Mouse (Mus musculus): ENCODE results near the gene Myom1.

Myom1 gene

DNA sequence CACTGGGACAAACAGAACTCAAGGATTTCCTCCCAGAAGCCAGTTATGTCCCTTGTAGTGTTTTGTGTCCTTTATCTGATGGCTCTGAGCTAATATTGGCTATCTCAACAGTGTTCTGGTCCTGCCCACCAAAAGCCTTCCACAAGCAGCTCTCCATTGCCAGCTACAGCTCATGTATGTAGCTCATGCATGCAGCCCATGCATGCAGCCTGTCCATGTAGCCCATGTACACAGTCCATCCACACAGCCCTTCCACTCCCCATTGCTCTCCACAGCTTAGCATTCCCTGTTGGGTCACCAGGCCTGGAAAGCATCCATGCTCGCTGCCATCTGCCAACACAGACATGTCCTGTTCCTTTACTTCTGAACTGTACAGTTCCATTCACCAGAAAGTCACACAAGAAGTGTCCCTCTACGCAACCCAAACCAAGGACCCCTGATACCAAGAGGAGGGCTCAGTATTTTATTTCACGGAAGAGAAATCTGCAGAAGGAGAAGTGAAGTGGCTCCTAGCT lies 132.1 kb downstream of the Myom1 start:
- no peak for DNase-seq (ENCODE audit: extremely low spot score, low read depth, low spot score)

DNA sequence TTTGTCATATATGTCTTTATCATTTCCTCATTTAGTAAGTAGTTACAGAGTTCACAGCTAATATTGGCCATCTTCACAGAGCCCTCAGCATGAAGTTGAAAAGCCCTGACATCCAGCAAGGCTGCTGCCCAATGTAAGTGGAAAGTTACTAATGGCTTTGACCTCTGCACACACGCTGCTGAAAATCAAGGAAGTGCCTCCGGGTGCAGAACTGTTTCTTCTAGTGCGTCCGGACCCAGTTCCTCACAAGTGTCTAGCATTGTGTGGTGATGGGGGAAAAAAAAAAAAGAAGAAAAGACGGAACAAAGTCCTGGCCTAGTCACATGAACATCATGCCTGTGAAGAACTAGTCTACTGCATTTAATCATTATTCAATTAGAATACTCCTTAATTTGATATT lies 132.7 kb downstream of the Myom1 start:
- no peak for DNase-seq (ENCODE audit: extremely low spot score, low read depth, low spot score)

DNA sequence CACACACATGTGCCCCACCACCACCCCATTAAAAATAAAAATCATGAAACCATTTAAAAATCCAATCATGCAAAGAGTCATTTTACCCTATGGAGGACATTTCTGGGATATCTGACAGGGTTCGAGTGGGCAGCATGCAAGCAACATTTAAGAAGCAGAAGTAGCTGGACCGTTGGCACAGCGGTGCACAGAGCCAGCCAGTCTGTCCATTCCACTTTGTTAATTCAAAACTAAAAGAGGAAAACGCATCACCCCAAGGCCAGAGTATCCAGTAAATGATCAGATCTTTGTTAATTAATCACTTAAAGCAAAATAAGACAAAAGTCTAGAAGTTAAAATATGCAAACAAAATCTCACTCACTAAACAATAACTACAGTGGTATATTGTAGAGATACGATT lies 133.4 kb downstream of the Myom1 start:
- DNase-seq (ENCODE audit: extremely low spot score, low read depth, low spot score): no peak

DNA sequence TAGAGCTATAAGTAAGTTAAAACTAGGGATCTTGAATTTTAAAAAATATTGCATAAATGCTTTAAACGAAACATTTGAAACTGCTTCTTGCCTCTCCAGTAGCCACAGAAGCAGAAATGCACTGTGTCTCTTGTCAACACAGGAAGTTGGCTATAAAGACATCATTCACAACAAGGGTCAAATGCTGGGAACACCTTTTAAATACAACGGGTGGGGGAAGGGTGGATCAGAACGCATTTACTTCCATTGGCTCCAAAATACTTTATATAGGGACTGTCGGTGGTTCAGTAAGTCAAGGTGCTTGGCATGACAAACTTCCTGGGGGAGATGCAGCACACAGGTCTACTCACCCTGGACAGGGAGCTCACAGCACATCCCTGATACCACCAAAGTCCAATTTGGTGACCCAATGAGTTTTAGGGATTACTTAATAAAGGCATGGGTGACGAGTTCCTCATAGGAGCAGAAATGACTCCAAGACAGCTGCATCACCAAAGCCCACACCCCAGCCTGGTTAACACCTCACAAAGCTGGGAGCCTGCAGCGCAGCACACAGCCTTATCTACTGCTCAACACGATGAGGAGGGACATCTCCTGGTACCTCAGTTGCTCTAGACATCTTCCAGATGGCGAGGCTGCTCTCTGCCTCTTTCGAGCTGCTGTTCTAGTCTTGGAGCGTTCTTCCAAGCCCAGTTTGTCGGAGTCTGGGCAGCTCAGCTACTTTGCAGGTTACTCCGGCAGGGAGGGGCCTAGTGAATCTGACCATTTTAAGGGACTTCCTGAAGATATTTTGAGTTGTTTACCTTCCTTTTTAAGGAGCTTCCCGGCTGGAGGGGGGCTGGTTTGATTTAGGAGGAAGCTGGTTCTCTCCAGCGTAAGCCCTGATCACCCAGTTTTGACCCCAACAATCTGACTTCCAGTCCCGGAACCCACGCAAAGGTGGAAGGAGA lies 134.2 kb downstream of the Myom1 start:
- DNase-seq (ENCODE audit: extremely low spot score, low read depth, low spot score): no peak

DNA sequence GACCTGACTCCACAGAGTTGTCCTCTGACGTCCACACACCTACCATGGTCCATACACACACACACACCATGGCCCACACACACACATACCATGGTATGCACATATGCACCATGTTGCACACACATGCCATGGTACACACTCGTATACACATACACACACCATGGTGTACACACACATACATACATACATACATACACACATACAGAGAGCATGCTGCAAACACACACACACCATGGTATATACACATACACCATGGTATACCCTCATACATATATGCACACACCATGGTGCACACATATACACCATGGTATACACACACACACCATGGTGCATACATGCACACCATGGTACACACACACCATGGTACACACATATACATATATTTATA lies 134.9 kb downstream of the Myom1 start:
- DNase-seq (ENCODE audit: extremely low spot score, low read depth, low spot score): no peak

DNA sequence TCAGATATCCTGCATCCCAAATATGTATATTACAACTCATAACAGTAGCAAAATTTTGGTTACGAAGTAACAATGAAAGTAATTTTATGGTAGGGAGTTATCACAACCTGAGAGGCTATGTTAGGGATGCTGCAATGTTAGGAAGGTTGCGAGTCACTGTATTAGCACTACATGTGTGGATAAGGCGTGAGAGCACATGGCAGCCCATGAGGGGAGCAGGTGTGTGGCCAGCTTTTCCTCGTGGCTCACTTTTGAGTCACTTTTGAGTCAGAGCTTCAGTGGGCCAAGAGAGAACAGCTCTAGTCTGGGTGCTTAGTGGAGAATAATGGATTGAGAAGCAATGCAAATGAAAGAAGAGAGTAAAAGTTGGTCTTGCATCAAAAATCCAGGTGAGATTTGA lies 139.6 kb downstream of the Myom1 start:
- no peak for DNase-seq (ENCODE audit: extremely low spot score, low read depth, low spot score)

DNA sequence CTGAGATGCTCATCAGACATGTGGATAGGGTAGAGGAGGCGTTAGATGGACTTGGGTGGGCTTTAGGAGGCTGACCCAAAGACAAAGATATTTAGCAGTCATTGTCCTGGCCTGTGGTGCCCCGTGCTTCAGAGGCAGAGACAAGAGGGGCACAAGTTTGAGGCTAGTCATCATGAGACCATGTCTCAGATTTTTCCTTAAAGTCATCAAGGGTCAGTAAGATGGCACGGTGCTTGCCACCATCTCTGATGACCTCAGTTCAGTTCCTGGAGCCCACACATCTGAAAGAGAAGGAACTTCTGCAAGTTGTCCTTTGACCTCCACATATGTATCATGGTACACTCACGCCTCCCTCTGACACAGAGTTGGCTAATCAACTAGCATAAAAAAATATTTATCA lies 140.7 kb downstream of the Myom1 start:
- DNase-seq (ENCODE audit: extremely low spot score, low read depth, low spot score): no peak

DNA sequence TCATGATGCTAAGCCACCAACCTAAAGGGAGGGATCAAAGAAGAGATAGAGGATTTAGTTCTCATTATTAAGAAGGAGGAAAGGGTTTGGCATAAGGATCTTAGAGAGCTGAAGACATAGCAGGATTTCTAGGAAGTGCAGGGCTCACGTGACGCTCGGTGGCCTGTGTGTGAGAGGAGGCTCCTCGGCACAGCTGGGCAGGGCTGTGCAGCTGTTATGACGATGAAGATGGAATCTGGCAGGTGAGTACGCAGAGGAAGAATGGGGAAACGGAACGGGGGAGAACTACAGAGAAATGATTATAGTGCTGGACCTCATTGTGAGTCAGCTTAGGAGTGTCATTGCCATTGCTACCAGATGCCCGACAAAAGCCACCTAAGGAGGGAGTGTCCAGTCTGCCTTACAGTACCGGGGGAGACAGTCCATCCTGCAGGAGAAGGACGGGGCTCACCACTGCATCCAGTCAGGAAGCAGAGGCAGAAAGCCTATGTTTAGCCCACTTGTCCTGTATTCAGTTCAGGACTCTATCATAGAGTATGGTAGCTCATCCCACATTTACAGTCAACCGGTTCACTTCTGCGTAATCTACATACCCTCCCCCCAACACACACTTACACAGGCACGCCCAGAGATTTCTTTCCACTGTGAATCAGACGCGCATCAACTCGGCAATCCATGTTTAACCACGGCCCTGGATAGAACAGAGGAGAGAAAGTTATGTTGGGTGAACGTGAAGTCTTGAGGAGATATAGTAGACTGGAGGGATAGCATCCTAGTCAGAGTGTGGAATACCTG lies 142.1 kb downstream of the Myom1 start:
- DNase-seq (ENCODE audit: extremely low spot score, low read depth, low spot score): no peak

DNA sequence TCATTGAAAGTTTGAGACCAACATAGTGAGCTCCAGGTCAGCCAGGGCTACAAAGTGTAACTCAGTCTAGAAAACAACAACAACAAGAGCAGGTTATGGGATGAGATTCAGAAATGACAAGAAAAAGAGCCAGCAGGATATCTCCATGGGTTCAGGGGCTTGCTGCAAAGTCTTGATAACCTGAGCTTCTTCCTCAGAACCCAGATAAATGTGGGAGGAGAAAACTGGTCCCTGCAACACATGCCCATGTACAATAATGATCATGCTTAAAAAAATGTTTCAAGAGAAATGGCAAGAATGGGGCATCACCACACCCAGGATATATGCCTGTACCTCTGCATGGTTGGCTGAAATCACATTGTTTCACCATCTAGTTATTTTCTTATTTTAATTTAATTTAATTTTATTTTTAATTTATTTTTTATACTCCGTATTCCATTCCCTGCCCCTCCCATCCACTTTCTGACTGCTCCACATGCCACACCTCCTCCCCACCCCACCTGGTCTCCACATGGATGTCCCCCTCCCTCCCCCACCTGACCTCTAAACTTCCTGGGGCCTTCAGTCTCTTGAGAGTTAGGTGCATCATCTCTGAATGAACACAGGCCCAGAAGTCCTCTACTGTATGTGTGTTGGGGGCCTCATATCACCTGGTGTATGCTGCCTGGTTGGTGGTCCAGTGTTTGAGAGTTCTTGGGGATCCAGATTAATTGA lies 143.0 kb downstream of the Myom1 start:
- no peak for DNase-seq (ENCODE audit: extremely low spot score, low read depth, low spot score)

DNA sequence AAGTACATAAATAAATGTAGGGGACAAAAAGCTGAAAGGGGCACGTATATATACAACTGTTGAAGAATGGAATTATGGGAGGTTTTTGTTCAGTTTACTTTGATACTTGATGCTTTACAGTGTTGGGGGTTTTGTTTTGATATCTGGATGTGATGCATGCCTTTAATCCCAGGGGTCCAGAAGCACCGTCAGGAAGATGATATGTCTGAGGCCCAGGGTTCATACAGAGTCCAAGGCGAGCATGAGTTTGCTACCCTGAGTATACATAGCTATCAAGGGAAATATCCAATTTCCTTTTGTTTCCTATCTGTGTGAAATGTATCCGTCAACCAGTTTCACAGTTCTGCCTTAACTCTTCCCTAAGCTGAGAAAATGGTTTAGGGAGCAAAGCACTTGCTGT lies 150.9 kb downstream of the Myom1 start:
- DNase-seq (ENCODE audit: extremely low spot score, low read depth, low spot score): no peak

DNA sequence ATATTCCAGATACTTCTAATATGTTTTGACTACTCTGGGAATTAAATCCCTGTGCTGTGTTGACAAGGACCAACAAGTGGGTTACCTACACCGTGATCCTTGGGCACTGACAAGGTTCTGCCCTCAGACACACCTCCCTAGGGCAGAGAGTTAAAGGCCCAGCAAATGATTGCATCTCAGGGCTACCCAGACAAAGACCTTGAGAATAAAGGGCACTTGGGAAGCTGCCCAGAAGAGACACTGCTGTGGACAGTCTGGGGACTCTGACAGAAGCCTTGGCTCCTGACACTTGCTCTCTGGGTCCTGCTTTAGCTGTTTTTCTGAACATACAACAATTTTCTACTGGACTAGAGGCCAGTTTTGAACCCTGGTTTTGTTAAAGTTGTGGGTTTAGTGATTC lies 152.8 kb downstream of the Myom1 start:
- DNase-seq (ENCODE audit: extremely low spot score, low read depth, low spot score): no peak

DNA sequence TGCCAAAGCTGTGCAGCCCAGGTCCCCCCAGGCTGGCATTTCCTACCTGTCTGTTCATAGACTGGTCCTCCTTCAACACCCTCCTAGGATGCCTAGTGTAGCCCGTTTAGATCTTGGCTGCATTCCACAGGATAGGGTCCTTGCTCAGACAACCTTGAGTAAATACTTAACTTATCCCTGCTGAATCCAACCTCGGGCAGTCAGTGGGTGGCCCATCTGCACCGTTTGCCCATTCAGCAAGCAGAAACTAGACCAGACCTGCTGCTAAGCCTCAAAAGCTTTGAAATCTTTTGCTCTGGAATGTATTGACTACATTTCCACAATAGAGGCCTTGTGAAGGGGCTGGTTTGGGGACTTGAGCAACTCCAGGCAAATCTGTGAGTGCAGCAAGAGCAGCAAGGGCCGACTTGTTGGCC lies 156.7 kb downstream of the Myom1 start:
- no peak for DNase-seq (ENCODE audit: extremely low spot score, low read depth, low spot score)

DNA sequence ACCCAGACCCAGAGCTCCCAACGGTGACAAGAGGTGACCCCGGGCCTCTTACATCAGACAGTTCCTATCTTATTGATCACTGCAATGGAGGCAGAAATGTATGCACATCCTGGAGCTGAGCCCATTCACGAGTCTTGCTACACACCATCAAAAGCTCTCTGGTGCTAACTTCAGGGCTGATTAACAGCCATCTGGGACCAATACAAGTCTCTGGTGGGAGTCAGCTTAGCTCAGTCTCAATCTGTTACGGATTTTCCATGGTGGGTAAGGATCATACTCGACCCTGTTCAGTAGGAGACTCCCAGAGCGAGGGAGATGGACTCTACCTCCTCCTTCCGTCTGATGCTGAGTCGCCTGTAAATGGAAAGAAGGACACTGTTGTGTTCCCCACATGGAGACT lies 157.3 kb downstream of the Myom1 start:
- no peak for DNase-seq (ENCODE audit: extremely low spot score, low read depth, low spot score)

DNA sequence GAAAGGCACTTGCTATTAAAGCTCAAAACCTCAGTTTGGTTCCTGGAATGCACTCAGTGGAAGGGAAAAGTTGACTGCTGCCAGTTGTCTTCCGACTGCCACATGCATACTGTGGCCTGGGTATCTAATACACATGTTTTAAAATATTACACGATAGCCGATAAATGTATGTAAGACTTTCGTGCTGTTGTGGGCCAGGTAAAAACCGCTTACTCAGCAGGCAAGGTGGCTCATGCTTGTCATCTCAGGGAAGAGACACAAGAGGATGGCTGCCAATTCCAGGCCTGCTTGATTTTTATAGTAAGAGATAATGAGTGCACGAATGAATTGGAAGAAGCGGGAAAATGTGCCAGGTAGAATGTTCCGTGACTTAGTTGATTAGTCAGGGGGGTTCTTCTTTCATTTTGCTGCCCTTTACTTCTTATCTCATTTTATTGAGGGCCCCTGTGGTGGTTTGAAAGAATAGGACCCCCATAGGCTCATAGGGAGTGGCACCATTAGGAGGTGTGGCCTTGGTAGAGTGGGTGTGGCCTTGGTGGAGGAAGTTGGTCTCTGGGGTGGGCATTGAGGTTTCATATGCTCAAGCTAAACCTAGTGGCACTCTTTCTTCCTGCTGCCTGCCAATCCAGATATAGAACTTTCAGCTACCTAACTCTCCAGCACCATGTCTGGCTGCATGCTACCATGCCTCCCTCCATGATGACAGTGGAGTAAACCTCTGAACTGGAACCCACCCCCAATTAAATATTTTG lies 158.0 kb downstream of the Myom1 start:
- no peak for DNase-seq (ENCODE audit: extremely low spot score, low read depth, low spot score)

DNA sequence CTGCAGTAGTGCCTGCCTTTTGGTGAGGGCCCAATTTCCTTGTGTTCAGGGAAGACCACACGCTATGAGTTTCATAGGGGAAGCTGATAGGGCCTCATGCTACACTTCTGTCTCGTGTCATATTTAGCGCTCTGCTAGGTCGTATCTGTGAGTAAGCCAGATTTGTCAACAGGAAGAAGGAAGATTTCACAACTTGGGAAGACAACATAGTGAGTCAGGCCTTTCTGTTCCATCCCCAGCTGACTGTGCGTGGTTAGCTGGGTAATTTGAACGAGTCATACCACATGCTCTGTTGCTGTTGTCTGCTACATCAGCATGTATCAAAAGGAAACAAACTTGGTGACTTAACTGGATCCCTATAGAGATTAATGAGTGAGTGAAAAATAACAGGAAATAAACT lies 162.6 kb downstream of the Myom1 start:
- DNase-seq (ENCODE audit: extremely low spot score, low read depth, low spot score): no peak

DNA sequence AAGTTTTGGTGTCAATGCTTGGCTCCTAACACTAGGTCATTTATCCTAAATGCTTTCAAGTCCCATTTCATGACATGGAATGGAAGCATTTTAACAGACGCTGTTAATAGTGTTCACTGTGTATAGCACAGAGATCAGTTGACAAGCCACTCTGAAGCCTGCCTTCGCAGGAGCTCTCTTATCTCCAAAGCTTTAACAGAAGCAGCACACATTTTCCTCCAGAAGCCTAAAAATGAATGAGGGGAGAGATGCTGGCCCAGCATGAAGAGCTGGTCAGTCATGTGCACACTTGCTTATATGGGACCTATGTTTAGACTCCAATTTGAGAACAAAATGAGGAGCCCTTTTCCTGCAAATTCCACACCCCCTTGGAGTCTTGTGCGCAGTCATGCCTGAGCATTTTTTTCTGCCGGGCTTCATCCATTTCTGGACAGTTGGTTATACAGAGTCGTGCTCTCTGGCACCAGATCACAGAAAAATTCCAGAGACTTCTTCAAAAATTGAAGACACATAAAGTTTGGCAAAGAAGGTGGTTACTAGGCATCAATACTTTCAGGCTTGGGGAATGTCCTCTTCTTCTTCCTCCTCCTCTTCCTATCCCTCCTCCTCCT lies 165.9 kb downstream of the Myom1 start:
- DNase-seq (ENCODE audit: extremely low spot score, low read depth, low spot score): no peak

DNA sequence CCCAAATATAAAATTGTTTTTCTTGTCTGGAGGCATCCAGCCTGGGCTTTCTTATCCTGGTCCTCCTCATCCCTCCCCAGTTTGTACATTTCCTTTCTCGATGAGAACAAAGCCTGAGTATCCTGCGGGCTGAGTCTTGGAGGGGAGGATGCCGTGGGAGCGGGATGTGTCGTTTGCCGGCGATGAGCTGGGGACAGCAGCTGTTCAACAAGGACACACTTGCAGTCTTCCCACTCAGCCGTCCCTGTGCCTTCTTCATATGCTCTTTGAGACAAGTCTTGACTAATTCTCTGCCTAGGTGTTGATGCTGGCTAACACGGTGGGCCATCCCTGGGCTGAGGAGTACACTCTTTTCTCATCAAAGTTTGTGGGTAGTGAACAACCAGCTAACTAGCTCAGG lies 166.4 kb downstream of the Myom1 start:
- DNase-seq (ENCODE audit: extremely low spot score, low read depth, low spot score): no peak

DNA sequence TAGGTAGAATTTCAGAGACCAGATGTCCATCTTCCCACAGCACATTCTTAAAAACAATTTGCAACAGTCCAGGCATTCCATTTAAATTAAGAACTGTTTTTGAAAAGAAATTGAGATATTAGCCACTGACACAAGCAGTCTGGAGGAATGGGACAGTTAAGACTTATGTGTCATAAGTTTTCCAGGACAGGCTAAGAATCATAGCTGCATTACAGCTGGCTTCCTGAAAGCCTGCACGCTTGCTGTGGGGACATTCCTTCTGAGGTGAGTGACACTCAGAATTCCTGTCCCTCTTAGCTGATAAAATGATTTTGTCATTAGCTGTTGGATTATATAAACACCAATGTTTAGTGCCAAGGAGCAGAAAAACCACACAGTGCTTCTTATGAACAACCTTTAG lies 167.2 kb downstream of the Myom1 start:
- no peak for DNase-seq (ENCODE audit: extremely low spot score, low read depth, low spot score)

DNA sequence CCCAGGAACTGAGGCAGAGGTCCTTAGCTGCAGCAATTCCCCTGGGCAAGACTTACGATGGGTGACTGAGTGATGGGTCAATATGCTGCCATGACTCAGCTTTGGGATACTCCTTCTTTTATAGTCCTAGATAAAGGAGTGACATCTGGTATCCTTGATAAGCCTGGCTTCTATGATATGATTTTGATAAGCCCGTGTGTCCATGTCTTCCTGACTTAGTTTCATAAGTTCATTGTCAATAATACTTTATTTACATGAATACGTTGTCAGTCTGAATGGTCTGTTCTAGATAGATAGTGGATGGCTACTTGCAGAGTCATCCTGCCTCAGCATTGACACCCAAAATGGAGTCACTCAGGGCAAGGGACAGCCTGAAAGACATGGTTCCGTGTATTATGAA lies 168.7 kb downstream of the Myom1 start:
- no peak for DNase-seq (ENCODE audit: extremely low spot score, low read depth, low spot score)
